Mouse (Mus musculus) liver, postnatal 0 days (tissue): Measurements from ENCODE around the gene Igfbp2.

Experiments
- CTCF ChIP-seq: sonication (generic); IDR thresholded peaks from 2 replicates; pipeline ENCODE4 v1.5.1; 2016; ENCODE audit warnings: antibody characterized with exemption, low read depth
- EP300 ChIP-seq: IDR thresholded peaks from 2 replicates; pipeline ENCODE4 v1.6.1; 2016; ENCODE audit warnings: antibody characterized with exemption, low read depth, mild to moderate bottlenecking

DNA sequence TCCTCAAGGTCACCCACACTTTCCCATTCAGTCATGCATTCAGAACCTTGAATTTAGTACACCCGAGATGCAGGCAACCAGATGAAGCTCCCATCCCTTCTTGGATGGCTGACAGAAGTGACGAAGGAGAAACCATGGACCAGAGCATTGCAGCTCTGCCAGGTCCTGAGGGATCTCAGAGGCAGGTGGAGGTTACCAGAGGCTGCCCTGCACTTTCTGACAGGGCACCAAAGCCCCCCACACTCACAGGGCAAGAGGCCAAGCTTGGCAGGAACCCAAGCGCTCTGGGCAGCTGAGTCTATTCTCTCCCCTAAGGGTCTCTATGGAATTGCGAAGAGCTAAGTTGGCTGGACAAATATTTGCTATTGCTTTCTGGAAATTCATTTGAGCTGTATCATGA, 20.3 kb upstream of the Igfbp2 start:
- TF ChIP-seq CTCF (no peak), EP300 (no peak)
